Mouse (Mus musculus) megakaryocyte, embryonic 14.5 days (primary cell): Measurements from ENCODE around the gene Crcp. TPM values are rescaled to one million over a fixed set of nuclear protein-coding genes. Genes with fewer than 3 reads are reported as not detected.

ENCODE experiments used
- H3K27me3 ChIP-seq: replicated peaks from 2 replicates; pipeline ENCODE3; 2012; ENCODE audit warnings: inconsistent platforms
- H3K36me3 ChIP-seq: replicated peaks from 2 replicates; pipeline ENCODE3; 2012; ENCODE audit warnings: low read length, inconsistent platforms, mixed read lengths
- H3K4me1 ChIP-seq: 2 replicates; pipeline ENCODE4 v1.6.1; 2012; ENCODE audit warnings: inconsistent platforms
- H3K4me3 ChIP-seq: replicated peaks from 2 replicates; pipeline ENCODE3; 2012; ENCODE audit warnings: moderate library complexity, mild to moderate bottlenecking, inconsistent platforms
- H3K9me3 ChIP-seq: 2 replicates; pipeline ENCODE4 v1.6.1; 2012; ENCODE audit warnings: inconsistent platforms
- FLI1 ChIP-seq: IDR thresholded peaks from 2 replicates; pipeline ENCODE4 v1.6.1; 2012; ENCODE audit warnings: low read length, inconsistent platforms, mixed read lengths
- GATA1 ChIP-seq: IDR thresholded peaks from 3 replicates; pipeline ENCODE4 v1.6.1; 2012; ENCODE audit warnings: mixed read lengths, low read length, inconsistent platforms, borderline replicate concordance
- polyA plus RNA-seq: library from polyadenylated mRNA; stranded (reverse); fragments of >175 nt; gene quantifications from 2 replicates; pipeline ENCODE4 v1.2.3, GENCODE M21; 2012; ENCODE audit warnings: low replicate concordance; ENCODE audit not compliant: insufficient read depth

Crcp gene
- polyA plus RNA-seq, 1 experiment, result 11.4 TPM

DNA sequence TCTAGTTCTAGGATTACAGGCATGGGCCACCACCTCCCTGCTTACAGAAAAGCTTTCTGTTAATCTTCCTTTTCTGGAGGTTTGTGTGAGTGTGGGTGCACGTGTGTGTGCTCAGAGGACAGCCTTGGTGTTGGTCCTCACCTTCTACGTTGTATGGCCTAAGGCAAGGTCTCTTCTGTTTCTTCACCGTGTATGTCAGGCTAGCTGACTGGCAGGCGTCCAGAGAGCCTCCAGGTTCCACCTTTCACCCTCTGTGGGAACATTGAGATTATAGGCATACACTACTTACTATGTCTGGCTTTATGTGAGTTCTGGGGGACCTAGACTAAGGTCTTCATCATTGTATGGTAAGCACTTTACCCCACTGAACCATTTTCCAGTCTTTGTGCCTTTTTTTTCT lies 53.3 kb downstream of the Crcp start:
- TF ChIP-seq GATA1, result no peak
- Histone ChIP-seq H3K4me1 (peaks cover 26% of the 10 kb centered on the region), H3K4me3 (no peak overlapping the region), H3K9me3 (peaks cover 22% of the 10 kb centered on the region), H3K27me3 (peaks cover 58% of the 10 kb centered on the region), H3K36me3 (peaks cover 5% of the 10 kb centered on the region)

- Histone ChIP-seq H3K9me3 (peaks cover 22% of the 10 kb centered on the region), H3K4me3 (no peak overlapping the region), H3K4me1 (peaks cover 22% of the 10 kb centered on the region), H3K36me3 (peaks cover 5% of the 10 kb centered on the region), H3K27me3 (peaks cover 54% of the 10 kb centered on the region)
- no peak for TF ChIP-seq FLI1
- no peak for TF ChIP-seq GATA1
Observed at GRCm38 (mm10) chr5:130084271-130084670, 55.2 kb downstream of the Crcp start.

- TF ChIP-seq GATA1, result no peak
- TF ChIP-seq FLI1, result no peak
- no peaks in the 10 kb centered on the region for H3K36me3 ChIP-seq
- peaks cover 59% of the 10 kb centered on the region for H3K27me3 ChIP-seq
- H3K9me3 ChIP-seq, result peaks cover 7% of the 10 kb centered on the region; the same call in 1 of the 2 replicates
- peaks cover 20% of the 10 kb centered on the region for H3K4me1 ChIP-seq
- no peak overlapping the region for H3K4me3 ChIP-seq
Observed at GRCm38 (mm10) chr5:130088008-130088407, 58.9 kb downstream of the Crcp start.

GRCm38 (mm10) chr5:130088612-130089011 lies 59.5 kb downstream of the Crcp start:
- H3K4me1 ChIP-seq, result peaks cover 20% of the 10 kb centered on the region
- H3K27me3 ChIP-seq, result peaks cover 55% of the 10 kb centered on the region
- no peak overlapping the region for H3K4me3 ChIP-seq
- no peaks in the 10 kb centered on the region for H3K36me3 ChIP-seq
- H3K9me3 ChIP-seq, result peaks cover 7% of the 10 kb centered on the region; the same call in 1 of the 2 replicates
- no peak for TF ChIP-seq GATA1
- no peak for TF ChIP-seq FLI1

DNA sequence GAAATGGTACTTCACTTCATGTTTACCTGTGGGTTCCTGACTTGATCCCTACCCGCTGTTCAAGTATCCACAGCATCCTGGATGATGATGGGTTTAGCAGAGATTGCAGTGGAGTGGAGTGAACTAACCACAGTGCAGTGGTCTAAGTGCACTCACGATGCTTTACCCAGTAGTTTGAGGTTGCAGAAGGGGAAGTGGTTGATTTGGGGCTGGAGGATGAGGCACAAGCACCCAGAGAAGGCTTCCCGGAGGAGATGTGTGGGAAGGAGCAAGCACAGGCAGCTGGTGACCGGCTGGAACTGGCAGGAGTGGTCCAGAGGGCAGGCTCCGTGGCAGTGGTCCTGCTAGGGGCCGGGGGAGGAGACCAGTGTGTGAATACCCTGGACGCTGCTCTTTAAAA lies 60.1 kb downstream of the Crcp start:
- H3K9me3 ChIP-seq, result peaks cover 7% of the 10 kb centered on the region; the same call in 1 of the 2 replicates
- peaks cover 20% of the 10 kb centered on the region for H3K4me1 ChIP-seq
- no peak for TF ChIP-seq GATA1
- TF ChIP-seq FLI1, result no peak
- H3K4me3 ChIP-seq, result peak overlapping the region; percentile 84
- H3K27me3 ChIP-seq, result peaks cover 55% of the 10 kb centered on the region
- H3K36me3 ChIP-seq, result no peaks in the 10 kb centered on the region

- H3K27me3 ChIP-seq, result peaks cover 51% of the 10 kb centered on the region
- H3K9me3 ChIP-seq, result peaks cover 7% of the 10 kb centered on the region; the same call in 1 of the 2 replicates
- H3K4me3 ChIP-seq, result peak overlapping the region; percentile 84
- TF ChIP-seq FLI1, result no peak
- no peak for TF ChIP-seq GATA1
- peaks cover 20% of the 10 kb centered on the region for H3K4me1 ChIP-seq
- H3K36me3 ChIP-seq, result no peaks in the 10 kb centered on the region
Observed at GRCm38 (mm10) chr5:130089626-130090393, 60.7 kb downstream of the Crcp start.

DNA sequence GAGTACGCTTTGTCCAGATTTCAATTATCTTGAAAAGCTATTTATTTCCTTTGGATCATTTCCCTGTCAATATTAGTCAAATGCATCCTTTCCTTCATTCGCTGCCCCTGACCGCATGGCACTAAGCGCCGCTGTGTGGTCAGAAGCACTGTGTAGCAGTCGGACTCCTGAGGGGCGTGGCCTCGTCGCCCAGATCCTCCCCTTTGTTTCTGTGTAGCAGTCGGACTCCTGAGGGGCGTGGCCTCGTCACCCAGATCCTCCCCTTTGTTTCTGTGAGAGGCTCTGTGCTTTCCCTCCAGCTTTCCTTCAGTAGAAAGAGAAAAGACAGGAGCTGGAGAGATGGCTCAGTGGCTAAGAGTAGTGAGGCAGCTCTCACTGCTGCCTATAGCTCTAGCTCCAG lies 67.7 kb downstream of the Crcp start:
- no peak for TF ChIP-seq GATA1
- TF ChIP-seq FLI1, result no peak
- Histone ChIP-seq H3K27me3 (peaks cover 42% of the 10 kb centered on the region), H3K4me1 (peaks cover 4% of the 10 kb centered on the region), H3K4me3 (no peak overlapping the region), H3K9me3 (peaks cover 7% of the 10 kb centered on the region), H3K36me3 (peaks cover 3% of the 10 kb centered on the region)

DNA sequence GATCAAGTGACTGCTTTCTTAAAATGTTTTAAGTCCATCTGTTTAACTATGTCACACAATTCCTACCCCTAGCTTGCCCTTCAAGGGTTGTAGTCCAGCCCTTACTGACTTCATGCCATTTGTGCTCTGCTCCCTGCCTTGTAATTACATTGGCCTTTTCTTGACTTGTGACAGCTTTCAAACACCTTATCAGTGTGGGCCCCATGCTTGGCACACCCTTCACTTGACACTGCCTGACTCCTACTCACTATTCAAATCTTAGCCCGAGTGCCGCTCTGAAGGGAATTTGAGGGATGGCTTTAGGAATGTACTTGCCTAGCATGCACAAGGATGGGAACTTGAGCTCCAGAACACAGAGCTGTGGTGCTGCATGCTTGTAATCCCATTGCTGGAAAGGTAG lies 68.7 kb downstream of the Crcp start:
- peaks cover 4% of the 10 kb centered on the region for H3K4me1 ChIP-seq
- peaks cover 35% of the 10 kb centered on the region for H3K27me3 ChIP-seq
- H3K36me3 ChIP-seq, result peaks cover 4% of the 10 kb centered on the region
- peaks cover 7% of the 10 kb centered on the region for H3K9me3 ChIP-seq
- TF ChIP-seq FLI1 (no peak), GATA1 (no peak)
- H3K4me3 ChIP-seq, result no peak overlapping the region

GRCm38 (mm10) chr5:130101724-130102123 lies 72.6 kb downstream of the Crcp start:
- Histone ChIP-seq H3K27me3 (peaks cover 27% of the 10 kb centered on the region), H3K4me1 (peaks cover 7% of the 10 kb centered on the region), H3K9me3 (peaks cover 6% of the 10 kb centered on the region), H3K4me3 (no peak overlapping the region), H3K36me3 (peaks cover 4% of the 10 kb centered on the region)
- no peak for TF ChIP-seq GATA1
- TF ChIP-seq FLI1, result no peak

GRCm38 (mm10) chr5:130109348-130109747 lies 80.3 kb downstream of the Crcp start:
- Histone ChIP-seq H3K4me3 (no peak overlapping the region), H3K36me3 (no peaks in the 10 kb centered on the region), H3K27me3 (peaks cover 12% of the 10 kb centered on the region), H3K4me1 (peaks cover 7% of the 10 kb centered on the region; the same call in 1 of the 2 replicates), H3K9me3 (no peaks in the 10 kb centered on the region)
- no peak for TF ChIP-seq GATA1
- TF ChIP-seq FLI1, result no peak

Other genes starting within 250 kb of the Crcp start
- 22.7 and 35.1 TPM in 2 replicates for gene Psph, start 241.8 kb upstream of the Crcp start, polyA plus RNA-seq
- 17.8 and 32.9 TPM in 2 replicates for gene Sumf2, start 182.3 kb upstream of the Crcp start, polyA plus RNA-seq
- gene Chchd2, start 141.8 kb upstream of the Crcp start, polyA plus RNA-seq, result 915 and 1,909 TPM in 2 replicates
- 2.8 TPM in 1 of 2 replicates, not detected in the other for gene Zbed5, start 133.6 kb upstream of the Crcp start, polyA plus RNA-seq
- gene Phkg1, start 130.7 kb upstream of the Crcp start, polyA plus RNA-seq, result 0.19 TPM in 1 of 2 replicates, not detected in the other
- gene Nupr1l, start 120.8 kb upstream of the Crcp start, polyA plus RNA-seq, result 2.4 TPM in 1 of 2 replicates, not detected in the other
- gene Vkorc1l1, start 87.3 kb upstream of the Crcp start, polyA plus RNA-seq, result 3.5 and 13.7 TPM in 2 replicates
- 8.4 and 20.3 TPM in 2 replicates for gene Gusb, start 26.2 kb upstream of the Crcp start, polyA plus RNA-seq
- 16.1 and 48.0 TPM in 2 replicates for gene Asl, start within 50 bp of the Crcp start, polyA plus RNA-seq
- 1.1 and 6.0 TPM in 2 replicates for gene Tpst1, start 44.0 kb downstream of the Crcp start, polyA plus RNA-seq
- 4.7 and 5.5 TPM in 2 replicates for gene Kctd7, start 115.6 kb downstream of the Crcp start, polyA plus RNA-seq
- 4.3 and 36.2 TPM in 2 replicates for gene Rabgef1, start 142.5 kb downstream of the Crcp start, polyA plus RNA-seq
- 11.9 and 29.8 TPM in 2 replicates for gene Tmem248, start 187.8 kb downstream of the Crcp start, polyA plus RNA-seq
- 4.5 and 16.0 TPM in 2 replicates for gene Sbds, start 226.2 kb downstream of the Crcp start, polyA plus RNA-seq
- 7.7 TPM in 1 of 2 replicates, not detected in the other for gene Tyw1, start 226.3 kb downstream of the Crcp start, polyA plus RNA-seq